ENCODE assay signal across 15 mouse cellular contexts in genomic region chr4:126120506-126120905, GRCm38 (mm10). TPM values are rescaled to one million over a fixed set of nuclear protein-coding genes. Genes with fewer than 3 reads are reported as not detected.
"Had no signal": no experiment of that assay in that cellular context is flagged by ENCODE, and none has a peak within 500 bp of the region (broad histone marks: within the 10 kb centered on the region; RNA-seq: fewer than 3 reads in every experiment).

No protein-coding gene starts in this region.

- H3K27me3 ChIP-seq: limb, embryonic 12.5 days; liver, embryonic 13.5 days; lung, embryonic 15.5 days; midbrain, embryonic 12.5 days; stomach, embryonic 15.5 days had no signal

- DNase-seq: kidney, postnatal 10 days; kidney, postnatal 4 days; liver; liver, embryonic 13.5 days; liver, postnatal 0 days; lung, postnatal 14 days; right cerebral cortex, postnatal 14 days; thymus, postnatal 4 days had no signal

- H3K4me3 ChIP-seq: layer of hippocampus, adult 2 months; limb, embryonic 12.5 days; liver, embryonic 13.5 days; lung, embryonic 15.5 days; midbrain, embryonic 12.5 days; stomach, embryonic 15.5 days had no signal

- H3K27ac ChIP-seq: layer of hippocampus, adult 2 months; limb, embryonic 12.5 days; liver, embryonic 13.5 days; lung, embryonic 15.5 days; macrophage; midbrain, embryonic 12.5 days; stomach, embryonic 15.5 days had no signal

RNA-seq across cellular contexts. Expression of gene Eva1b, which starts 27.0 kb away (rescaled TPM):
- total RNA-seq: megakaryocyte-erythroid progenitor cell, adult 5-6 weeks had no signal
